Mouse (Mus musculus): Measurements from ENCODE around the gene Spa17. TPM values are rescaled to one million over a fixed set of nuclear protein-coding genes. Genes with fewer than 3 reads are reported as not detected.

The Spa17 gene
- polyA plus RNA-seq, 1 experiment from 2014 or later: 10.7 TPM

GRCm38 (mm10) chr9:37593690-37594089, 19.8 kb downstream of the Spa17 start:
- no peak for DNase-seq (ENCODE audit: low spot score)
- ATAC-seq (replicated peaks; ENCODE audit: insufficient number of reproducible peaks, low FRiP score, low TSS enrichment, low read depth): no peak
- no peak overlapping the region for H3K9ac ChIP-seq (replicated peaks; ENCODE audit: low read length)
- 87% methylated on average over 3 of the region's 3 CpGs for WGBS
- H3K9me3 ChIP-seq (replicated peaks; ENCODE audit: control insufficient read depth, low read length): no peaks in the 10 kb centered on the region
- H3K36me3 ChIP-seq (replicated peaks; ENCODE audit: control insufficient read depth, insufficient read depth, low read depth, low read length): no peaks in the 10 kb centered on the region
- no peak overlapping the region for H3K27ac ChIP-seq (replicated peaks; ENCODE audit: low read depth, low read length)
- no peak overlapping the region for H3K4me2 ChIP-seq (ENCODE audit: low read depth, low read length)
- H3K4me3 ChIP-seq (ENCODE audit: low read depth, low read length): no peak overlapping the region
- H3K27me3 ChIP-seq (ENCODE audit: control insufficient read depth, insufficient read depth, low read length): no peaks in the 10 kb centered on the region
- H3K4me1 ChIP-seq (ENCODE audit: control insufficient read depth, insufficient read depth, low read length): no peaks in the 10 kb centered on the region

GRCm38 (mm10) chr9:37592633-37593032, 20.9 kb downstream of the Spa17 start:
- Histone ChIP-seq H3K27ac (replicated peaks; ENCODE audit: low read depth, low read length) (no peak overlapping the region), H3K4me3 (ENCODE audit: low read depth, low read length) (no peak overlapping the region), H3K9ac (replicated peaks; ENCODE audit: low read length) (peak overlapping the region; percentile 22; the same call in 1 of the 2 replicates), H3K9me3 (replicated peaks; ENCODE audit: control insufficient read depth, low read length) (no peaks in the 10 kb centered on the region), H3K27me3 (ENCODE audit: control insufficient read depth, insufficient read depth, low read length) (no peaks in the 10 kb centered on the region), H3K36me3 (replicated peaks; ENCODE audit: control insufficient read depth, insufficient read depth, low read depth, low read length) (no peaks in the 10 kb centered on the region), H3K4me2 (ENCODE audit: low read depth, low read length) (no peak overlapping the region), H3K4me1 (ENCODE audit: control insufficient read depth, insufficient read depth, low read length) (no peaks in the 10 kb centered on the region)
- WGBS: 53% methylated on average over 6 of the region's 6 CpGs
- DNase-seq (ENCODE audit: low spot score) (no peak), ATAC-seq (replicated peaks; ENCODE audit: insufficient number of reproducible peaks, low FRiP score, low TSS enrichment, low read depth) (no peak)

- 73% methylated on average over 2 of the region's 2 CpGs for WGBS
- Histone ChIP-seq H3K27me3 (ENCODE audit: control insufficient read depth, insufficient read depth, low read length) (no peaks in the 10 kb centered on the region), H3K9ac (replicated peaks; ENCODE audit: low read length) (no peak overlapping the region), H3K9me3 (replicated peaks; ENCODE audit: control insufficient read depth, low read length) (no peaks in the 10 kb centered on the region), H3K4me3 (ENCODE audit: low read depth, low read length) (no peak overlapping the region), H3K4me1 (ENCODE audit: control insufficient read depth, insufficient read depth, low read length) (no peaks in the 10 kb centered on the region), H3K4me2 (ENCODE audit: low read depth, low read length) (no peak overlapping the region), H3K27ac (replicated peaks; ENCODE audit: low read depth, low read length) (no peak overlapping the region), H3K36me3 (replicated peaks; ENCODE audit: control insufficient read depth, insufficient read depth, low read depth, low read length) (no peaks in the 10 kb centered on the region)
- DNase-seq (ENCODE audit: low spot score): no peak
- no peak for ATAC-seq (replicated peaks; ENCODE audit: insufficient number of reproducible peaks, low FRiP score, low TSS enrichment, low read depth)
Observed at GRCm38 (mm10) chr9:37592025-37592424, 21.5 kb downstream of the Spa17 start.

DNA sequence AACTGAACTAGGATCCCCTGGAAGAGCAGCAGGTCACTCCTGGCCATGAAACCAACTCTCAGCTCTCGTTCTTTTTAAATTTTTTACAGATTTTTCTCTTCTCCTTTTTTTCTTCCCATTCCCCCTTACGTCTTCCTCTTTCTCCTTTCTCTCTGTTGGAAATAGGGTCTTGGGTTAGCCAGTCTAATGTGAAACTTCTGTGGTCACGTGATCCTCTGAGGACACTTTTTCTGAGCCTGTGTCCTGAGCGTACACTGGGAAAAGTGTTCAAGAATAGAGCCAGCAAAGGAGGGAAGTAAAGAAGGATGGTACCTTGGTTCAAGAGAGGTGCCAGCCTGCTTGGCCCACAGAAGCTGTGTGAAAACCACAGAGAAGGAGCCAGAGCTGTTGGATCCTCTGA, 23.1 kb downstream of the Spa17 start:
- H3K4me1 ChIP-seq (ENCODE audit: control insufficient read depth, insufficient read depth, low read length): no peaks in the 10 kb centered on the region
- no peaks in the 10 kb centered on the region for H3K27me3 ChIP-seq (ENCODE audit: control insufficient read depth, insufficient read depth, low read length)
- H3K36me3 ChIP-seq (replicated peaks; ENCODE audit: control insufficient read depth, insufficient read depth, low read depth, low read length): no peaks in the 10 kb centered on the region
- no peak overlapping the region for H3K27ac ChIP-seq (replicated peaks; ENCODE audit: low read depth, low read length)
- H3K4me3 ChIP-seq (ENCODE audit: low read depth, low read length): no peak overlapping the region
- no peak overlapping the region for H3K9ac ChIP-seq (replicated peaks; ENCODE audit: low read length)
- no peak for DNase-seq (ENCODE audit: low spot score)
- ATAC-seq (replicated peaks; ENCODE audit: insufficient number of reproducible peaks, low FRiP score, low TSS enrichment, low read depth): no peak
- H3K4me2 ChIP-seq (ENCODE audit: low read depth, low read length): no peak overlapping the region
- 87% methylated on average over 4 of the region's 4 CpGs for WGBS
- no peaks in the 10 kb centered on the region for H3K9me3 ChIP-seq (replicated peaks; ENCODE audit: control insufficient read depth, low read length)

DNA sequence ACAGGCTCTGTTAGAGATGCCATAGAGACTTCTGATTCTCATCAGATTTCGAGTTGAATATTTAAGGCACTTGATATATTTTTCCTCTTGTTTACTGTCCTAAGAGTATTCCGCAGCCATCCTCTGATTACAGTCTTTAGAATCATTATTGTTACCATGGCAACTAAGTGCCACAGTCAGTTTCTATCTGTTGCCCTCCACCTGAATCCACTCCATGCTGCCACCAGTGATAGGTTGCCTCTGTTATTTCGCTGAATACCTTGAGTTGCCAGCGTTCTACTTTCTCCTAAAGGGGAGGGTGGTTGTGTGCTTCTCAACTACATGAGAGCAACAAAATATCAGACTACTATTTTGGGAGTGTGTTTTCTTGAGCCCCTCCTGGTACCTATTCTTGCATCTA, 26.8 kb downstream of the Spa17 start:
- WGBS: 81% methylated on average over 4 of the region's 4 CpGs

GRCm38 (mm10) chr9:37583594-37583993, 29.9 kb downstream of the Spa17 start:
- H3K27ac ChIP-seq (replicated peaks; ENCODE audit: low read depth, low read length): no peak overlapping the region
- no peak for DNase-seq (ENCODE audit: low spot score)
- ATAC-seq (replicated peaks; ENCODE audit: insufficient number of reproducible peaks, low FRiP score, low TSS enrichment, low read depth): no peak
- H3K4me2 ChIP-seq (ENCODE audit: low read depth, low read length): no peak overlapping the region
- no peaks in the 10 kb centered on the region for H3K9me3 ChIP-seq (replicated peaks; ENCODE audit: control insufficient read depth, low read length)
- no peaks in the 10 kb centered on the region for H3K4me1 ChIP-seq (ENCODE audit: control insufficient read depth, insufficient read depth, low read length)
- 85% methylated on average over 5 of the region's 5 CpGs for WGBS
- no peaks in the 10 kb centered on the region for H3K27me3 ChIP-seq (ENCODE audit: control insufficient read depth, insufficient read depth, low read length)
- no peak overlapping the region for H3K9ac ChIP-seq (replicated peaks; ENCODE audit: low read length)
- H3K36me3 ChIP-seq (replicated peaks; ENCODE audit: control insufficient read depth, insufficient read depth, low read depth, low read length): no peaks in the 10 kb centered on the region
- H3K4me3 ChIP-seq (ENCODE audit: low read depth, low read length): no peak overlapping the region

More for the DNA sequence above, 26.8 kb downstream of the Spa17 start:
- no peak overlapping the region for H3K4me3 ChIP-seq (ENCODE audit: low read depth, low read length)
- H3K9ac ChIP-seq (replicated peaks; ENCODE audit: low read length): no peak overlapping the region
- H3K36me3 ChIP-seq (replicated peaks; ENCODE audit: control insufficient read depth, insufficient read depth, low read depth, low read length): no peaks in the 10 kb centered on the region
- no peak overlapping the region for H3K4me2 ChIP-seq (ENCODE audit: low read depth, low read length)
- H3K27ac ChIP-seq (replicated peaks; ENCODE audit: low read depth, low read length): no peak overlapping the region
- no peaks in the 10 kb centered on the region for H3K9me3 ChIP-seq (replicated peaks; ENCODE audit: control insufficient read depth, low read length)
- ATAC-seq (replicated peaks; ENCODE audit: insufficient number of reproducible peaks, low FRiP score, low TSS enrichment, low read depth): no peak
- H3K27me3 ChIP-seq (ENCODE audit: control insufficient read depth, insufficient read depth, low read length): no peaks in the 10 kb centered on the region
- DNase-seq (ENCODE audit: low spot score): no peak
- no peaks in the 10 kb centered on the region for H3K4me1 ChIP-seq (ENCODE audit: control insufficient read depth, insufficient read depth, low read length)

DNA sequence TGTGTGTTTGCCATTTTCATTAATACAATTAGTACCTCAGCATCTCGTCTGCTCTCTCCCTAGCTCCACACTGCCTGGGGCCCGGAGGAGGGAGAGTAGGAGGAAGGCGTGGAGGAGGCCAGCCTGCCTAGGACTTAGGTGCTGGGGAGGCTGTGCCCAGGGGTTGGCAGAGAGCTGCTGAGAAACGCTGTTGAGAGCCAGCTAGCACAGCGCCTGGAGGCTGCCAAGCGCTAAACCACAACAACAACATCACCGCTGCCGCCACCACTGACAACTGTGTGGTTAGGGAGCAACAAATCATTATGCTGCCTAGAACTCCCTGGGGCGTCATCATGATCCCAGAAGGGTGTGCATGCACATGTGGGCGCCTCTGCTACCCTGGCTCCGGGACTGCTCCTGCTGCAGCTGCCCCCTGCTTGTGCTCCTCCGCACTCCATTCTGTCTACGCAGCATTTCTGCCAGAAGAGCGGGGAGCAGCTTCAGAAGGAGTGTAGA, 37.0 kb downstream of the Spa17 start:
- H3K9ac ChIP-seq (replicated peaks; ENCODE audit: low read length): no peak overlapping the region
- ATAC-seq (replicated peaks; ENCODE audit: insufficient number of reproducible peaks, low FRiP score, low TSS enrichment, low read depth) (no peak), DNase-seq (ENCODE audit: low spot score) (no peak)
- no peak overlapping the region for H3K4me3 ChIP-seq (ENCODE audit: low read depth, low read length)
- H3K27me3 ChIP-seq (ENCODE audit: control insufficient read depth, insufficient read depth, low read length): no peaks in the 10 kb centered on the region
- H3K27ac ChIP-seq (replicated peaks; ENCODE audit: low read depth, low read length): no peak overlapping the region
- no peaks in the 10 kb centered on the region for H3K9me3 ChIP-seq (replicated peaks; ENCODE audit: control insufficient read depth, low read length)
- H3K36me3 ChIP-seq (replicated peaks; ENCODE audit: control insufficient read depth, insufficient read depth, low read depth, low read length): no peaks in the 10 kb centered on the region
- whole genome bisulfite sequencing: 26% methylated on average over 14 of the region's 14 CpGs
- no peaks in the 10 kb centered on the region for H3K4me1 ChIP-seq (ENCODE audit: control insufficient read depth, insufficient read depth, low read length)
- H3K4me2 ChIP-seq (ENCODE audit: low read depth, low read length): peak overlapping the region; percentile 21

GRCm38 (mm10) chr9:37572204-37572876, 41.2 kb downstream of the Spa17 start:
- Histone ChIP-seq H3K4me1 (ENCODE audit: control insufficient read depth, insufficient read depth, low read length) (no peaks in the 10 kb centered on the region), H3K27me3 (ENCODE audit: control insufficient read depth, insufficient read depth, low read length) (no peaks in the 10 kb centered on the region), H3K4me2 (ENCODE audit: low read depth, low read length) (no peak overlapping the region), H3K9me3 (replicated peaks; ENCODE audit: control insufficient read depth, low read length) (no peaks in the 10 kb centered on the region), H3K36me3 (replicated peaks; ENCODE audit: control insufficient read depth, insufficient read depth, low read depth, low read length) (no peaks in the 10 kb centered on the region), H3K27ac (replicated peaks; ENCODE audit: low read depth, low read length) (no peak overlapping the region), H3K4me3 (ENCODE audit: low read depth, low read length) (no peak overlapping the region), H3K9ac (replicated peaks; ENCODE audit: low read length) (no peak overlapping the region)
- DNase-seq (ENCODE audit: low spot score): no peak
- ATAC-seq (replicated peaks; ENCODE audit: insufficient number of reproducible peaks, low FRiP score, low TSS enrichment, low read depth): no peak
- 58% methylated on average over 3 of the region's 3 CpGs for WGBS

Measured in embryonic facial prominence, embryonic 11.5 days (tissue).